Mouse (Mus musculus) kidney, postnatal 0 days (tissue): ENCODE measurements at regions not wholly inside any gene's neighbourhood (a gene's known extent, or its start where the extent isn't known, plus 50 kb on each side); places are given as distances from the start of the nearest gene placed in this dataset.

ENCODE experiments used
- ATAC-seq: fragments of 200-750 bp; cut with Nextera tagmentation; replicated peaks from 2 replicates; pipeline ENCODE4 v1.8.0; 2017; ENCODE audit warnings: low read depth, moderate number of reproducible peaks, moderate TSS enrichment, moderate library complexity; ENCODE audit not compliant: low FRiP score
- DNase-seq: peaks from one replicate; pipeline ENCODE4 v3.0.0-alpha.2; 2016; ENCODE audit warnings: low spot score
- H3K27ac ChIP-seq: fragments of 300-500 bp; sonication (generic); 2 replicates; pipeline ENCODE4 v1.5.1; 2014; ENCODE audit warnings: mild to moderate bottlenecking
- H3K27me3 ChIP-seq: fragments of 300-500 bp; sonication (generic); 2 replicates; pipeline ENCODE4 v1.6.1; 2014; ENCODE audit warnings: low read length, mixed read lengths; ENCODE audit not compliant: insufficient read depth
- H3K36me3 ChIP-seq: fragments of 300-500 bp; sonication (generic); 2 replicates; pipeline ENCODE4 v1.6.1; 2014; ENCODE audit warnings: low read length, mixed read lengths; ENCODE audit not compliant: insufficient read depth
- H3K4me1 ChIP-seq: fragments of 300-500 bp; sonication (generic); replicated peaks from 2 replicates; pipeline ENCODE4 v1.6.1; 2014; ENCODE audit warnings: antibody characterized with exemption, low read length, mixed read lengths; ENCODE audit not compliant: insufficient read depth
- H3K4me2 ChIP-seq: fragments of 300-500 bp; sonication (generic); 2 replicates; pipeline ENCODE4 v1.6.1; 2014; ENCODE audit warnings: mild to moderate bottlenecking, low read length, moderate library complexity, mixed read lengths
- H3K4me3 ChIP-seq: fragments of 300-500 bp; sonication (generic); replicated peaks from 2 replicates; pipeline ENCODE4 v1.5.1; 2014; ENCODE audit warnings: low read depth, low read length
- H3K9ac ChIP-seq: fragments of 300-500 bp; sonication (generic); 2 replicates; pipeline ENCODE4 v1.6.1; 2014; ENCODE audit warnings: low read depth, low read length
- H3K9me3 ChIP-seq: fragments of 300-500 bp; sonication (generic); replicated peaks from 2 replicates; pipeline ENCODE4 v1.6.1; 2016; ENCODE audit warnings: low read length, inconsistent platforms, mixed read lengths
- CTCF ChIP-seq: IDR thresholded peaks from 2 replicates; pipeline ENCODE4 v1.5.1; 2016; ENCODE audit warnings: antibody characterized with exemption, low read depth, mild to moderate bottlenecking, moderate library complexity
- WGBS: fragments of 180-500 bp; shearing (Covaris S2); extraction: QIAGEN DNeasy Blood & Tissue Kit; methylation state at CpG from one replicate; pipeline ENCODE4 v1.1.7; 2014; 5-methylcytosine and 5-hydroxymethylcytosine counted together

DNA sequence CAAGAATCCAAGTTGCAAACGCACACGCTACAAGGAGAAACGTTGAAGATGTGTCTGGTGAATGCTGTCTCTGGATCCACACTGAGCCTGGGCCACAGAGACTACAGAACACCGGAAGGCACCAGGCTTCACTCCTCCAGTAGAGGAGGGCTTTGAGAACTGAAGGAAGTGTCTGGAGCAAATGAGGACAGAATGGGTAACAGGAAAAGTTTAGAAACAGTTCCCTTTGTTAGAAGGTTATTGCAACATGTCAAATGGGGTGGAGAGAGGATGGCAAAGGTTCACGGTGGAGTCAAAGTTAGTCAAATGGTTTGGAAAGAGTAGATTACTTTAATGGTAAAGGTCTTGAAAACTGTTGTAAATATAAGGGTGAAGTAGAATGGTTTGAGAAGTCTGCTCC lies 247.1 kb upstream of the Jmjd1c start:
- H3K36me3 ChIP-seq, result no peaks in the 10 kb centered on the region
- 78% methylated on average over 5 of the region's 5 CpGs for WGBS
- no peak overlapping the region for H3K9ac ChIP-seq
- no peak for TF ChIP-seq CTCF
- DNase-seq, result no peak
- H3K27ac ChIP-seq, result no peak overlapping the region
- H3K4me3 ChIP-seq, result no peak overlapping the region
- no peak overlapping the region for H3K4me2 ChIP-seq
- H3K27me3 ChIP-seq, result no peaks in the 10 kb centered on the region
- no peaks in the 10 kb centered on the region for H3K4me1 ChIP-seq
- no peaks in the 10 kb centered on the region for H3K9me3 ChIP-seq
- ATAC-seq, result no peak

DNA sequence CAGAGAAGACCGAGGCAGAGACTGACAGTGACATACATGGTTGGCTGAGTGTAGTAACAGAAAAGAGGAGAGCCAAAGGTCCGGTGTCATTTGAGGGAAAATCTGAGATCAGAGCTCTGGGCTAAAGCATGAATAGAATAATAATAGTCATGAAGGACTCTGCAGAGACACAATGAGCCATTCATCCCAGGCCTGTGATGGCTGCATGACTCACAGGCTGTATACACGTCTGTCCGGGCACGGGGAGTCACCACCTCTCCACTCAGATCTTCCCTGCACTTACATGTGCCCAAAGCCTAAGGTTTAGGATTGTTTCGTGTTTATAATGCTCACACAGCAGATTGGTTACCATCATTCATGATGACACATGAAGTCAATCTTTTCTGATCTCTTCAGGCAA lies 246.2 kb upstream of the Jmjd1c start:
- TF ChIP-seq CTCF, result no peak
- Histone ChIP-seq H3K27ac (no peak overlapping the region), H3K4me3 (no peak overlapping the region), H3K4me1 (no peaks in the 10 kb centered on the region), H3K27me3 (no peaks in the 10 kb centered on the region), H3K4me2 (no peak overlapping the region), H3K9ac (no peak overlapping the region), H3K9me3 (no peaks in the 10 kb centered on the region), H3K36me3 (no peaks in the 10 kb centered on the region)
- 65% methylated on average over 6 of the region's 6 CpGs for WGBS
- no peak for ATAC-seq
- DNase-seq, result no peak

DNA sequence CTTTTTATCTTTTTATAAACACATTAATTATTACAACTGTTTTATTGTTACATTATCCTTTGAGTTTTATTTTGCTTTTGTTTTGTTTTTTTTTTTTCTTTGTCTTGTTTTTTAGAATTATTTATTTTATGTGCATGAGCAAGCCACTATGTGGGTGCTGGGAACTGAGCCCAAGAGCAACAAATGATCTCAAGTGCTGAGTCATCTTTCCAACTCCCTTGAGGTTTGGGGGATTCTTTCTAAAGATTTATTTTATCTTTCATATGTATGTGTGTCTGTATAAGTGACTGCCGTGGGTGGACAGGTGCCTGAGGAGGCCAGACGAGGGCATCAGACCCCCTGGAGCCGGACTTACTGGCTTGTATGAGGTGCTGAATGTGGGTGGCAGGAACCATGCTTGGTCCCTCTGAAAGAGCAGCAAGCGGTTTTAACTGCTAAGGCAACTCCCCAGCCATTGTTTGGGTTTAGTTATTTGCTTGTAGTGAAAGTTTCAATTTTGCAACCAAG lies 244.9 kb upstream of the Jmjd1c start:
- TF ChIP-seq CTCF, result no peak

DNA sequence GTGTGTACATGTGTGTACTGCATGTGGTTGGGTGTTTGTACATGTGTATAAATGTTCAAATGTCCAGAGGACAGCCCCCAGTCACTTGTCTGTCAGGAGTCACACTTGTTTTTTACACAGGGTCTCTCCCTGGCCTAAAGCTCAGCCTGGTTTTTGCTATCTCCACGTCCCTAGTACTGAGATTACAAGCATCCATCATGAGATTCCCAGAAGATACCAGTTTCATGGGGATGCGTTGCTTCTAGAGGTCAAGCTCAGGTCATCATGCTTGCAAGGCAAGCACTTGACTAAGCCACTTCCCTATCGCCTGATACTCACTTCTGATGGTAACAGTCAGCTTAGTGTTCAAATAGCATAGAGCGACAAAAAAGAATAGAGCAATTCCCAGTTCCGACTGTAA lies 244.1 kb upstream of the Jmjd1c start:
- H3K4me1 ChIP-seq, result no peaks in the 10 kb centered on the region
- no peak overlapping the region for H3K27ac ChIP-seq
- no peaks in the 10 kb centered on the region for H3K36me3 ChIP-seq
- no peaks in the 10 kb centered on the region for H3K27me3 ChIP-seq
- no peak overlapping the region for H3K4me3 ChIP-seq
- no peaks in the 10 kb centered on the region for H3K9me3 ChIP-seq
- ATAC-seq (no peak), DNase-seq (no peak)
- no peak overlapping the region for H3K9ac ChIP-seq
- H3K4me2 ChIP-seq, result no peak overlapping the region
- 68% methylated on average over 5 of the region's 5 CpGs for WGBS
- no peak for TF ChIP-seq CTCF

More for the DNA sequence above, 244.9 kb upstream of the Jmjd1c start:
- Histone ChIP-seq H3K27me3 (no peaks in the 10 kb centered on the region), H3K4me2 (no peak overlapping the region), H3K9ac (no peak overlapping the region), H3K36me3 (no peaks in the 10 kb centered on the region), H3K9me3 (no peaks in the 10 kb centered on the region), H3K4me3 (no peak overlapping the region), H3K4me1 (no peaks in the 10 kb centered on the region), H3K27ac (no peak overlapping the region)
- no peak for ATAC-seq
- WGBS, result 67% methylated on average over 4 of the region's 4 CpGs
- no peak for DNase-seq

DNA sequence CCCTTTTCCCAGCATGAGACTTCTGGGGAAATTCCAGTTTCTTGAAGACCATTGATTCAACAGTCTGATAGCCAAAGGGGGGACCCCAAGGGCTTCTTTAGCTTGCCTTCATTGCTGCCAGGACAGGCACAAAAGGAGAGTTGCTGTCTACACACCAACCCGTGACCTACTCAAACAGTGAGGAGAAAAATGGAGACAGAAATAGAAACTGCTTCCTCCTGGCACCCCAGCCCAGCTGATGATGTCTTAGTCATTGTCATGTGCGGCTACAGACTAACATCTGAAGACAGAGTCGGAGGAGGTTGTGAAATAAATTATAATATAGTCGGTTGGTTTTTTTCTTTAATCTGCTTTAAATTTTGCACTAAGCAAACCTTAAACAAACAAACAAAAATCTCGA lies 243.2 kb upstream of the Jmjd1c start:
- H3K36me3 ChIP-seq, result no peaks in the 10 kb centered on the region
- H3K4me1 ChIP-seq, result no peaks in the 10 kb centered on the region
- no peak for TF ChIP-seq CTCF
- H3K9ac ChIP-seq, result no peak overlapping the region
- H3K9me3 ChIP-seq, result no peaks in the 10 kb centered on the region
- no peak overlapping the region for H3K4me2 ChIP-seq
- ATAC-seq (no peak), DNase-seq (no peak)
- 55% methylated on average over 5 of the region's 5 CpGs for WGBS
- H3K27me3 ChIP-seq, result no peaks in the 10 kb centered on the region
- H3K27ac ChIP-seq, result no peak overlapping the region
- no peak overlapping the region for H3K4me3 ChIP-seq

DNA sequence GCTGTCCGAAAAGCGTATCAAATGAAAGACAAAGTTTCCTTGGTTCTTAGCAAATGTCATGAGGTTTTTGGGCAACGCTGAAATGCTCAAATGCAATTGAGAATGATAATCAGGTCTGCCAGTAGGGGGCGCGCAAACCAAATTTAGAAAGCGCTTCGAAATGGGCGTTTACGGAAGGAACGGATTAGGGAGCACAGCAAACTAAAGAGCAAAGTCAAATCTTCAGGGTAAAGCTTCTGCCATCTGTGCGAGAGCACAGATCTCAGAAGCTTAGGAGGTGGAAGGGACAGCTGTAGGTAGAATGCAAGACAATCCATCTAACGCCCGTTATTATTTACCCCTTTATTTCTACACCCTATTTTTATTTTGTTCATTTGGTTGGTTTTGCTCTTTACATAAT lies 242.7 kb upstream of the Jmjd1c start:
- DNase-seq (peak; percentile 93), ATAC-seq (no peak)
- H3K4me3 ChIP-seq, result no peak overlapping the region
- TF ChIP-seq CTCF, result peak; percentile 96
- H3K9me3 ChIP-seq, result no peaks in the 10 kb centered on the region
- H3K9ac ChIP-seq, result no peak overlapping the region
- H3K4me1 ChIP-seq, result no peaks in the 10 kb centered on the region
- H3K27ac ChIP-seq, result no peak overlapping the region
- peak overlapping the region; percentile 43 for H3K4me2 ChIP-seq
- no peaks in the 10 kb centered on the region for H3K36me3 ChIP-seq
- 9% methylated on average over 13 of the region's 13 CpGs for whole genome bisulfite sequencing
- H3K27me3 ChIP-seq, result no peaks in the 10 kb centered on the region

DNA sequence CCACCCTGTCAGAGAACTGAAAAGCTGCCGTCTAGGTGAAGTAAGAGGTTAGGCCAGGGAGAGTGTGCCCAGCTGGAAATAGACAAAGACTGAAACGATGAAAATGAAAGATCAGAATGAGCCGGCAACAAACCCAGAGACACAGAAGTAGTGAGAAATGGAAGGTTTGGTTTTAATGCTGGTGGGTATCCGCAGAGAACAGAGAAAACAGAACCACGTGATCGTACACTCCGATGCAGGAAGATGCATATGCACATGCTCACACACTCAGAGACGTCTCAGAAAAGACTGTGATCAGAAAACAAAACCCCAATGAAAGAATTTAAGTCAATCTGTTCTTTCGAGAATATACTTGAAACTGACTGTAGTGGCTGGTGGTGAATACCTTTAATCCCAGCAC lies 241.0 kb upstream of the Jmjd1c start:
- H3K4me3 ChIP-seq, result no peak overlapping the region
- no peaks in the 10 kb centered on the region for H3K27me3 ChIP-seq
- ATAC-seq, result no peak
- H3K4me2 ChIP-seq, result no peak overlapping the region
- WGBS, result 89% methylated on average over 9 of the region's 9 CpGs
- no peak overlapping the region for H3K9ac ChIP-seq
- no peaks in the 10 kb centered on the region for H3K4me1 ChIP-seq
- TF ChIP-seq CTCF, result no peak
- H3K27ac ChIP-seq, result no peak overlapping the region
- no peaks in the 10 kb centered on the region for H3K36me3 ChIP-seq
- no peaks in the 10 kb centered on the region for H3K9me3 ChIP-seq
- no peak for DNase-seq
